Mouse (Mus musculus) heart, adult 2 months (tissue): Measurements from ENCODE around the gene Med7.

Experiments used
- EP300 ChIP-seq: fragments of 200-500 bp; IDR thresholded peaks from 2 replicates; pipeline ENCODE4 v1.6.1; 2011; ENCODE audit warnings: low read depth, low read length, control low read depth; ENCODE audit not compliant: insufficient read depth
- POLR2A ChIP-seq: fragments of 200-500 bp; IDR thresholded peaks from 2 replicates; pipeline ENCODE4 v1.6.1; 2011; ENCODE audit warnings: mild to moderate bottlenecking, low read depth, low read length, control low read depth; ENCODE audit not compliant: insufficient read depth

DNA sequence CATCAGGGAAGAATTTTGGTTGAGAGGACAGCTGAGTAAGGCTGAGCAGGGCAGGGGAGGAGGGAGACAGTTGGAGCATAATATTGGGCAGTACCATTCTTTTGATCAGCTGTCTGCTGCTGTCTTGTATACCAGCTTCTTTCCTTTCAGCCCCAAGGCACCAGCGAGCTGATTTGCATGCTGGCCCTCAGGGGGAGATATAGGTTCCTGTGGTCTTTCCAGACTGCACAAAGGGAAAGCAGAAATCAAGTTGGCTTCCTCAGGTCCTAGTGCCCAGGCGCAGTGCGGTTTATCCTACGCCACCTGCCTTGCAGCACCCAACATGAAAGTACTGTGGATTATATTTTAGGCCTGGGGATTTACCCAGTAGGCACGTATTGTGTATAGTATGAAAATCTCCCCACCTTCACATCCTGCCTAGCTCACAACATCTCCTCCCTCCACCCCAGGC, 37.8 kb upstream of the Med7 start:
- TF ChIP-seq EP300 (no peak), POLR2A (no peak)
